24 mouse cellular contexts compared by ENCODE assay signal in genomic region chr19:30902290-30902689, GRCm38 (mm10).
DNase-seq lines count a peak whose midpoint lies in the region; ATAC-seq and TF ChIP-seq lines count a peak whose summit lies in the region.
"Had no signal": no experiment of that assay in that cellular context is flagged by ENCODE, and none has a peak within 500 bp of the region (broad histone marks: within the 10 kb centered on the region; RNA-seq: fewer than 3 reads in every experiment).

No protein-coding gene starts in this region.

- no peak overlapping the region for H3K4me2 ChIP-seq in stomach, postnatal 0 days (replicated peaks; ENCODE audit: low read depth)
- H3K4me2 ChIP-seq: heart, embryonic 15.5 days; hindbrain, embryonic 15.5 days; liver, embryonic 11.5 days had no signal

- TF ChIP-seq POLR2A in thymus, adult 2 months (IDR thresholded peaks at IDR 0.05; ENCODE audit: control insufficient read depth, extremely low read depth, insufficient read depth, low read length, poor library complexity): no peak
- no peak for TF ChIP-seq POLR2A in lung, adult 2 months (IDR thresholded peaks at IDR 0.05; ENCODE audit: borderline replicate concordance, extremely low read depth, low read depth, low read length)

- no peak for ATAC-seq in stomach, postnatal 0 days (ENCODE audit: low FRiP score, low TSS enrichment)
- ATAC-seq: forebrain, embryonic 16.5 days; midbrain, embryonic 16.5 days had no signal

- intact Hi-C loops in gastrocnemius, adult 2 months (cut with DNase I): no loop called here
- intact Hi-C loops in left cerebral cortex, adult 2 months (cut with DNase I): no loop called here
- intact Hi-C loops in left cerebral cortex, postnatal 10 days (cut with DNase I): no loop called here

- TF ChIP-seq CTCF in gastrocnemius, adult 2 months (IDR thresholded peaks at IDR 0.05): peak; percentile 25; the same call in 1 of the 2 replicates
- TF ChIP-seq CTCF in left cerebral cortex, adult 2 months (IDR thresholded peaks at IDR 0.05): peak; percentile 20
- TF ChIP-seq CTCF in thymus, adult 2 months (IDR thresholded peaks at IDR 0.05; ENCODE audit: borderline replicate concordance, control insufficient read depth, extremely low read depth, insufficient read depth, low read length, poor library complexity): no peak
- TF ChIP-seq CTCF in stomach, postnatal 0 days (IDR thresholded peaks at IDR 0.05; ENCODE audit: low read depth): peak; percentile 31; the same call in 1 of the 2 replicates
- TF ChIP-seq CTCF in lung, adult 2 months (IDR thresholded peaks at IDR 0.05; ENCODE audit: insufficient read depth, low read length): no peak

- H3K36me3 ChIP-seq in thymus, adult 2 months (ENCODE audit: control insufficient read depth, insufficient read depth, low read length): no peaks in the 10 kb centered on the region
- no peaks in the 10 kb centered on the region for H3K36me3 ChIP-seq in stomach, postnatal 0 days (ENCODE audit: control insufficient read depth, insufficient read depth, low read length)
- H3K36me3 ChIP-seq: forebrain, embryonic 10.5 days; G1E; heart, embryonic 15.5 days; hindbrain, embryonic 15.5 days had no signal

- H3K9me3 ChIP-seq in stomach, postnatal 0 days (ENCODE audit: control insufficient read depth, low read length): no peaks in the 10 kb centered on the region
- H3K9me3 ChIP-seq: forebrain, embryonic 10.5 days; G1E; heart, embryonic 15.5 days; hindbrain, embryonic 15.5 days had no signal

- H3K4me3 ChIP-seq in gastrocnemius, adult 2 months: no peak overlapping the region
- H3K4me3 ChIP-seq in left cerebral cortex, adult 2 months: no peak overlapping the region
- no peak overlapping the region for H3K4me3 ChIP-seq in thymus, adult 2 months (ENCODE audit: control insufficient read depth, insufficient read depth, low read length)
- no peak overlapping the region for H3K4me3 ChIP-seq in stomach, postnatal 0 days (ENCODE audit: low read depth, low read length)
- no peak overlapping the region for H3K4me3 ChIP-seq in lung, adult 2 months (replicated peaks; ENCODE audit: extremely low read depth, low read depth, low read length)
- H3K4me3 ChIP-seq: forebrain, embryonic 10.5 days; heart, embryonic 15.5 days; hindbrain, embryonic 15.5 days had no signal

- H3K4me1 ChIP-seq in thymus, adult 2 months (replicated peaks; ENCODE audit: control insufficient read depth, insufficient read depth, low read length): no peaks in the 10 kb centered on the region
- H3K4me1 ChIP-seq in stomach, postnatal 0 days (replicated peaks; ENCODE audit: control insufficient read depth, insufficient read depth): no peaks in the 10 kb centered on the region
- H3K4me1 ChIP-seq in lung, adult 2 months (ENCODE audit: control insufficient read depth, insufficient read depth, low read length): no peaks in the 10 kb centered on the region
- H3K4me1 ChIP-seq: heart, embryonic 15.5 days; hindbrain, embryonic 15.5 days had no signal

- TF ChIP-seq EP300 in stomach, postnatal 0 days (optimal IDR thresholded peaks at IDR 0.05): no peak

- H3K9ac ChIP-seq in stomach, postnatal 0 days (ENCODE audit: low read length): no peak overlapping the region
- H3K9ac ChIP-seq: heart, embryonic 15.5 days; hindbrain, embryonic 15.5 days had no signal

- H3K27me3 ChIP-seq in thymus, adult 2 months (ENCODE audit: control insufficient read depth, insufficient read depth, low read length): no peaks in the 10 kb centered on the region
- H3K27me3 ChIP-seq in stomach, postnatal 0 days (ENCODE audit: control insufficient read depth, insufficient read depth, low read length): no peaks in the 10 kb centered on the region
- H3K27me3 ChIP-seq: heart, embryonic 15.5 days; hindbrain, embryonic 15.5 days had no signal

- no peak overlapping the region for H3K27ac ChIP-seq in gastrocnemius, adult 2 months
- H3K27ac ChIP-seq in left cerebral cortex, adult 2 months: no peak overlapping the region
- H3K27ac ChIP-seq in thymus, adult 2 months (ENCODE audit: control insufficient read depth, insufficient read depth, low read length): no peak overlapping the region
- H3K27ac ChIP-seq in stomach, postnatal 0 days (replicated peaks): no peak overlapping the region
- H3K27ac ChIP-seq: forebrain, embryonic 10.5 days; heart, embryonic 15.5 days; hindbrain, embryonic 15.5 days; macrophage had no signal

- DNase-seq in gastrocnemius, adult 2 months: no peak
- DNase-seq in gastrocnemius, postnatal 25 days: no peak
- DNase-seq in left cerebral cortex, adult 2 months (ENCODE audit: extremely low spot score in 1 of 2, low spot score in 2 of 2): no peak
- no peak for DNase-seq in left cerebral cortex, postnatal 10 days (ENCODE audit: extremely low spot score in 1 of 2, low spot score in 2 of 2)
- DNase-seq in thymus, postnatal 4 days: peak; percentile 9
- DNase-seq in thymus, adult 2 months: no peak
- no peak for DNase-seq in stomach, postnatal 0 days (ENCODE audit: low spot score)
- DNase-seq in lung, adult 2 months: no peak
- DNase-seq: adrenal gland, postnatal 25 days; cerebellum, adult 11 months; gastrocnemius, postnatal 14 days; heart, adult 18-20 months; kidney, adult 9 months; kidney, postnatal 25 days; layer of hippocampus, adult 9-11 months; thymus, postnatal 14 days had no signal

Comparison
In these comparisons a context has a peak if more than half of its experiments do, and no peak if none do; other contexts are left out.
1. CTCF ChIP-seq: peak in gastrocnemius, adult 2 months (single experiment), left cerebral cortex, adult 2 months (single experiment) and stomach, postnatal 0 days (single experiment); none in thymus, adult 2 months (single experiment) and lung, adult 2 months (single experiment).